Mouse (Mus musculus): Measurements from ENCODE around the gene Gm10273. TPM values are rescaled to one million over a fixed set of nuclear protein-coding genes. Genes with fewer than 3 reads are reported as not detected.
"Not testable (repeated sequence)": the region's sequence is repeated elsewhere in the genome, so short reads cannot be mapped to it uniquely, and the experiment has no call there.

Gene Gm10273
- 12.0 and 13.7 TPM in 2 replicates for polyA plus RNA-seq (2012; rRNA removed)

- 96% methylated on average over 13 of the region's 25 CpGs for WGBS
- DNase-seq (ENCODE audit: low read depth, low spot score): not testable (repeated sequence)
Measured at GRCm38 (mm10) chr10:59395461-59395860, at the start of gene Gm10273. Gene Gm10273 (plus strand): TSS chr10:59395632.

GRCm38 (mm10) chr10:59346560-59346959, 48.9 kb upstream of the Gm10273 start:
- 93% methylated on average over 2 of the region's 2 CpGs for WGBS
- DNase-seq (ENCODE audit: low read depth, low spot score): no peak

DNA sequence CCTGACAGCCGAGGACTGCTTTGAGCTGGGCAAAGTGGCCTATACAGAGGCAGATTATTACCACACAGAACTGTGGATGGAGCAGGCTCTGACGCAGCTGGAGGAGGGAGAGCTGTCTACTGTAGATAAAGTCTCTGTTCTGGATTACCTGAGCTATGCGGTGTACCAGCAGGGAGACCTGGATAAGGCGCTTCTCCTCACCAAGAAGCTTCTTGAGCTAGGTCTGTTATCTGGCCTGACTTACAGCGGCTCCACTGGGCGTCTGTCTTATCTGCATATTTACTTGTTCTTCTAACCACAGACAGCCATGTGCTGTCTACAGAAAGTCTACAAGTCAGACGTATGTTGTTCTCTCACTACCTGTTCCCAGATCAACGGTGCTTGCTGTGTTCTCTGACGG, 47.2 kb upstream of the Gm10273 start:
- 93% methylated on average over 9 of the region's 9 CpGs for WGBS
- no peak for DNase-seq (ENCODE audit: low read depth, low spot score)

DNA sequence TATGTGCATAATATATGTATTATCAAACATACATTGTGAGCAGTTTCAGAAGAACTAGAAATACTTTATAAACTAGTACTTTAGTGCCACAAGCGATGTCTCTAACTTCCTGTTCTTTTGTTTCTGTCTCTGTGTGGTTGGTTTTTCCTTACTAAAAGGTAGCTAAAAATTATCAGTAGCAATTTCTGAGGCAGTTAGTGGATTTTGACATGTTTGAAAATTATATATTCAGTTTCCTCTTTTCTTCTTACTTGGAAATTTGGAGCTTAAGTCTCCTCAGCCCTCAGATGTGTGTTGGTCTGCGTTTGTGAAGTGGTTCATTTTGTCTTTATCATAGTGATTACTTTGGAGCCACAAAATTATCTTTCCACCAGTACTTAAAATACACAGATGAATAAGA, 45.9 kb upstream of the Gm10273 start:
- 93% methylated on average over 2 of the region's 2 CpGs for WGBS
- no peak for DNase-seq (ENCODE audit: low read depth, low spot score)

- no peak for DNase-seq (ENCODE audit: low read depth, low spot score)
- WGBS: 41% methylated on average over 1 of the region's 1 CpGs
Measured at GRCm38 (mm10) chr10:59353065-59353464, 42.4 kb upstream of the Gm10273 start.

GRCm38 (mm10) chr10:59354120-59354519, 41.3 kb upstream of the Gm10273 start:
- 95% methylated on average over 12 of the region's 12 CpGs for whole genome bisulfite sequencing
- no peak for DNase-seq (ENCODE audit: low read depth, low spot score)

DNA sequence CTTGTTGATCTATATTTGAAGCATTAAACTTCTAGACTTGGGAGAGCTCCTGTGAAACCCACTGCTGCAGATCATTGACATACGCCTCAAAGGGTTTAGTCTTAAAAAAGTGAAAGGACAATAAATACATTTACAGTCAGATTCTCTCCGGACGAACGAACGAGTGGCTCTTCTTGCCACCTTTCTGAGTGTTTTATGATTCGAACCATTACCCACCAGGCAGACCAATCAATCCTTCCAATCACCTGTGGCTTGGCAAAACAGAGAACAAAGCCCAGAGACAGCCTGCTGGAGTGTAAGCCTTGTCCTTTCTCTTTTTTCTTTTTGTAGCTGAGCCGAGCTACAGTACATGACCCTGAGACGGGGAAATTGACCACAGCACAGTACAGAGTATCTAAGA, 40.4 kb upstream of the Gm10273 start:
- DNase-seq (ENCODE audit: low read depth, low spot score): no peak
- 81% methylated on average over 8 of the region's 8 CpGs for WGBS

GRCm38 (mm10) chr10:59358744-59359143, 36.7 kb upstream of the Gm10273 start:
- no peak for DNase-seq (ENCODE audit: low read depth, low spot score)
- WGBS: 71% methylated on average over 4 of the region's 4 CpGs

- 90% methylated on average over 2 of the region's 2 CpGs for WGBS
- no peak for DNase-seq (ENCODE audit: low read depth, low spot score)
Measured at GRCm38 (mm10) chr10:59363208-59363607, 32.2 kb upstream of the Gm10273 start.

- no peak for DNase-seq (ENCODE audit: low read depth, low spot score)
- 48% methylated on average over 3 of the region's 3 CpGs for WGBS
Measured at GRCm38 (mm10) chr10:59364551-59364950, 30.9 kb upstream of the Gm10273 start.

GRCm38 (mm10) chr10:59365804-59366589, 29.4 kb upstream of the Gm10273 start:
- 64% methylated on average over 5 of the region's 5 CpGs for WGBS
- DNase-seq (ENCODE audit: low read depth, low spot score): no peak

- no peak for DNase-seq (ENCODE audit: low read depth, low spot score)
- 96% methylated on average over 4 of the region's 4 CpGs for WGBS
Measured at GRCm38 (mm10) chr10:59366746-59367145, 28.7 kb upstream of the Gm10273 start.

GRCm38 (mm10) chr10:59367206-59367605, 28.2 kb upstream of the Gm10273 start:
- DNase-seq (ENCODE audit: low read depth, low spot score): no peak
- WGBS: 52% methylated on average over 4 of the region's 4 CpGs

DNA sequence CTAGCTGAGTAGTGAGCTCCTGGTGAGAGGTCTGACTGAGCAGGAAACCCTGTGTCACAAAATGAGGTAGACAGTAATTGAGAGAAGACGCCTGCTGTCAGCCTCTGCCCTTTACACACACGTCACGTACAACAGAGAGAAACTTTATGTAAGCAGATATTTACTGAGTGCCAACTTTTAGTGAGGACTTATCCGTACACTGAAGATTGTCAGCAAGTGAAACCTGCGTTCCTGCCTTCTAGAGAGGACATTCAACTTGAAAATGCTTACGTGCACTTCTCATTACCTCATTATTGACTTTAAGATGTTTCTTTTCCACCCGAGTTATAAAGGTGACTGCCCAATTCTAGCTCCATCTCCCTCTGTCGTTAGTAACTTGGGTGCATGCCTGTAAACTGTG, 26.7 kb upstream of the Gm10273 start:
- DNase-seq (ENCODE audit: low read depth, low spot score): no peak
- 65% methylated on average over 8 of the region's 8 CpGs for WGBS

DNA sequence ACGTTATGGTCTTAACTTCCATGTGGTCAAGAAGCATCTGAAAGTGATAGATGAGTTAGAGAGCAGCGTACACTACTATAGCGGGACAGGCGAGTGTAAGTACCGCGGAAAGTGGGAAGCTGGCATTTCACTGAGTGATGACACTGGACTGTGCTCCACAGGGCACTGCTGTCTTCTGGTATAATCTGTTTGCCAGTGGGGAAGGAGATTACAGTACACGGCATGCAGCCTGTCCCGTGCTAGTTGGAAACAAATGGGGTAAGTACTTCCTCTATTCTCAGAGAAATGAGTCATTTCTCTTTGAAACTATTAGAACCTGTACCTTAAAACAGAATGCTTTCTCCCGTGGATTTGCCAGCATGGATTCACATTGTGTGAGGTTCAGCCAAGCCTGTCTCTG, 26.0 kb upstream of the Gm10273 start:
- 88% methylated on average over 9 of the region's 9 CpGs for WGBS
- DNase-seq (ENCODE audit: low read depth, low spot score): no peak

GRCm38 (mm10) chr10:59377906-59378305, 17.5 kb upstream of the Gm10273 start:
- no peak for DNase-seq (ENCODE audit: low read depth, low spot score)
- 62% methylated on average over 10 of the region's 10 CpGs for WGBS

DNA sequence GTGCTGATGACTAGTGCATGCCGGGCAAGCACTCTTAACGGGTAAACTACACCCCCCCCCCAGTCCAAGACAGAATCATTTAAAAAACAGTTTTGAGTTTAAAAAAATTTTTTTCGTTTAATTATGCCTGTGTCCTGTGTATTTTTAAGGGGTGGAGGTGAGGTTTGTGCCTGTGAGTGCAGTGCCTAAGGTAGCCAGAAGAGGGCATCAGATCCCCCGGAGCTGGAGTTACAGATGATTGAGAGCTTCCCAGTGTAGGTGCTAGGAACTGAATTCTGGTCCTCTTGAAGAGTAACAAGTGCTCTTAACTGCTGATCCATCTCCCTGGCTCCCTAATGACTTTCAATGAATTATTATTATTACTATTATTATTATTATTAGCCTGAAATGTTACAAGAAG, 16.7 kb upstream of the Gm10273 start:
- WGBS: 94% methylated on average over 4 of the region's 4 CpGs
- DNase-seq (ENCODE audit: low read depth, low spot score): no peak

- no peak for DNase-seq (ENCODE audit: low read depth, low spot score)
- WGBS: 35% methylated on average over 3 of the region's 3 CpGs
Measured at GRCm38 (mm10) chr10:59379927-59380326, 15.5 kb upstream of the Gm10273 start.

GRCm38 (mm10) chr10:59380411-59380821, 15.0 kb upstream of the Gm10273 start:
- WGBS: 69% methylated on average over 2 of the region's 2 CpGs
- DNase-seq (ENCODE audit: low read depth, low spot score): no peak

- WGBS: 89% methylated on average over 6 of the region's 10 CpGs
- DNase-seq (ENCODE audit: low read depth, low spot score): not testable (repeated sequence)
Measured at GRCm38 (mm10) chr10:59381563-59381962, 13.9 kb upstream of the Gm10273 start.

- no peak for DNase-seq (ENCODE audit: low read depth, low spot score)
- WGBS: 72% methylated on average over 8 of the region's 8 CpGs
Measured at GRCm38 (mm10) chr10:59386951-59387350, 8.5 kb upstream of the Gm10273 start.

- DNase-seq (ENCODE audit: low read depth, low spot score): no peak
- 93% methylated on average over 3 of the region's 3 CpGs for WGBS
Measured at GRCm38 (mm10) chr10:59389652-59390051, 5.8 kb upstream of the Gm10273 start.

All from large intestine, adult 2 months (tissue).